Mouse (Mus musculus): ENCODE results near the gene Tmem200a. TPM values are rescaled to one million over a fixed set of nuclear protein-coding genes. Genes with fewer than 3 reads are reported as not detected.

The Tmem200a gene
- under 1 TPM; 0.09 to 0.19 TPM for total RNA-seq (2021)
- long read RNA-seq, experiment 1, result 0 reads
- long read RNA-seq, experiment 2, partial matches to known transcripts, result 0 of 1 reads
- long read RNA-seq, experiment 2, other reads (novel, unspliced or antisense), result 1 of 1 reads

DNA sequence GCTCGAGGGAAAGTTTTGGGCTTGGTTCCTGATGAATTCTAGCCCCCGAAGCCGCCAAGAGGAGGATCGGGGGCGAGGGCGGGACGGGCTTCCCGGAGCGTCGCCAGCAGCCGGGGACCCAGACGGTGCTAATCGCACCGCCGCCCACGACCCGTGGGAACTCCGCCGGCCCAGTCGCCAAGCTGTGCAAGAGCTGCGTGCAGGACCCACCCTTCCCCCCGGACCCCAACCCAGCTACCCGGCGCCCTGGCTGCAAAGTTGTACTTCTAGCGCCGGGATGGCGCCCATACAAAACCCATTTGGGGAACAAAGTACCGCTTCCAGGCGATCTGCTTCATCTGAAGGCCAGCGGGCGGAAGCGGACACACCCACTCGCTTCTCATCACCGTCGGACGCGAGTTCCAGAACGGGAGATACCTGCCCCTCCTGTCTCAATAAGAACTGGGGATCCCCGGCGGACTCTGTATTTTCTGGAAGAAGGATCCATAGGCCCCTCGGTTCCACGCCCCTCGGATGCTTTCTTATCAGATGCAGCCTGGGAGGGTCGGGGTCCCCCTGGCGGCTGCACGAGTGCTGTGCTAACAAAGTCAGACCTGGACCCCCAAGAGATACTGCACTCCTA lies at the start of gene Tmem200a:
Gene Tmem200a, minus strand, starts transcription at position 532 of the 622 bp plus-strand sequence.
- DNase-seq (ENCODE audit: low spot score), result no peak

DNA sequence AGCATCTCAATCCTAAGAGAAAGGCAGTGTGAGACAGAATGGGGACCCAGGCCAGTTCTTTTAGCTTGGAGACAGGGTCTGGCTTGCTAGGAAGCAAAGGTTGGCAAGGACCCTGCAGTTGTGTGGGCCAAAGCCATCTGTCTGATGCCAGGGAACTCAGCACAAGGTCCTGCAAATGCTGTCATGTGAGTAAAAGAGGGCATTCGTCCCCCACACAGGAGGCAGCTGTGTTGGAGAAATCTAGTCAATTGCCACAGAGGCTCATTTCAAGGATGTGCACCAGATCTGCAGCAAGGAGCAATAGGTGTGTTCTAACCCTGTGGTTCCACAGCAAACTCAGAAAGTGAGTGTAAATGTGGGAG lies 41.0 kb upstream of the Tmem200a start:
- DNase-seq (ENCODE audit: low spot score), result no peak

DNA sequence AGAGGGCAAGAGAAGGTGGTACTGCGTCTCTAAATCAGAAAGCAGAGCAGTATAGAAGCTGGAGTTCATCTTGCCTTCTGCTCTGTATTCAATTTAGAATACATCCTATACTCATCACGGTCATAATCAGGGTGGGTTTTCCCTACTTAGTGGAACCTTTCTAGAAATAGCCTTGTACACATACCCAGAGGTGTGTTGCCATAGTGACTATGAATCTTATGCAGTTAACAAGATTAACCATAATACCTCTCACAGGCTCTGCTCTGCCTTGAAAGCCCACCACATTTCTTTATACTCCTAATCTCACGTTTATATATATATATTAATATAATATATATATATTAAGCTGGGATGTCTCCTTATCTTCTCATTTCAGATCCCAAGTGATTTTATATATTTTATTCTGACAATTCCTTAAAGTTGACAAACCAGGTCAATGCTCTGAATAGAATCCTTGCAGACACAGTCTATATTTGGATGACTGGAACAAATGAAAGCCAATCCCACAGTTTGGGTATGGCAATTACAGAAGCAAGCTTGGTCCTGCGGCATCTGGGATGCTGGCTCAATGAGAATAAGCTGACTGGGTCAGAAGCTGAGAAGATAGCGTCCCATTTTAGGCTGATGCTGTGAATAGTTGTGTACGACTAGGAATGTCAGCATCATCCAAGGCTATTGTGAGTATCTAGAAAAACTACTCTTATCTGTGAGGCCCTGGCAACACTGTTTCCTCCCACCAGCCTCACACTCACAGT lies 40.4 kb upstream of the Tmem200a start:
- no peak for DNase-seq (ENCODE audit: low spot score)

DNA sequence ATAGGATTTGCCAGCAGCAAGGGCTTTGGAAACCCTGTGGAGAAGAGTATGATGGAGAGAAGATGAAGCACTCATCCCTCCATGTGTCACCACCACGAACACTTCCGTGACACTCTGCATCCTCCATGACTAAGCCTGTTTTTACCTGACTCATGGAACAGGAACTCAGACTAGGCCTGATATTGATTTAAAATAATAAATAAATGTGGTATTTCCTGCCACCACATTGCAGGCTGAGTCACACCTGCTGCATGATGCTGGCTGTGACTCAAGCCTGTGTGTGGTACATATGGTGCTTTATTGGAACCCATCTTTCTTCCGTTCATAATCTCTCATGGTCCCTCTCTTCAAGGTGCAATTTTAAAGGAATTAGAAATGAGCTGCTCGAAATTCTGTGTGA lies 35.6 kb upstream of the Tmem200a start:
- DNase-seq (ENCODE audit: low spot score), result no peak

DNA sequence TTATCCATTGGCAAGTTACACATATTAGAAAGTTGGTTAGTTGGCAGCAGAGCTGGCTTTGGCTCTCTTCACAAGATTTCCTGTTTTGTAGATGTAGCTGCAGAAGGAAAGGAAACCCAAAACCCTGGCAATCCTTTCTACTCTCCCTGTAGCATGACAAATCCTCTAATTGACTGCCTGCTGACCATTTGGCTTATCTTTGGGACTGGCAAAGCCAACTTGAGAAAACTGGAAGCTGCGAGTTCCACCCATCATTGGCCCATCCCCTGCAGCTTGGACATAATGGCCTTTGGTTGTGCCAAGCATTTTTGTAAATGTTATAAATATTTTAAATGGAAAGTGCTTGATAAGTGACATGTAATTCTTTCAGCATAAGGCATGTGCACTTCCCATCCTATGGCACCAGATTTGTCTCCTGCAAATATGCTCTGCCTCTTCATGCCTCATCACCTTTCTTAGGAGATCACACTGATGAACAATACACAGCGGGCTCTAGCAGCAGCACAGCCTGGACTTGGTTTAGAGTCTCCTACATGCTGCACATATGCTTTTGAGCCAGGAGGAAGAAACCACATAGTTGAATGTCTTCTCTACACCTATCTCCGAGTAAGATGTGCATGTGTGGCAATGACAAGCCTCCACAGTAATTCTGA lies 24.6 kb upstream of the Tmem200a start:
- no peak for DNase-seq (ENCODE audit: low spot score)

DNA sequence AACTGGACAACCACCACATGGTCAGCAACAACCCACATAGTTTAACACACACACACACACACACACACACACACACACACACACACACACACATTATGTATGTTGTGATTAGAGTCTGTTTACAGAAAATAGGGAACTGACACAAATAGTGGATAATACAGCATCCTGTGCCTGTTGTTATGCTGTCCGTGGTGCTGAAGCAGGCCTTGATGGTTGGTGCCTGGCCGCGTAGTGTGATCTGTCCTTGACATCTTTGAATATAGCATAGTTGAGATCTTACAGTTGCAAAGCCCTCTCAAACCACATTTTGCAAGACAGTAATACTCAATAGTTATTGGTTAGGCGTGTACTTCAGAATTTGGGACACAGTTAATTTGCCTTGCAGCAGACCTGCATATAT lies 3.2 kb upstream of the Tmem200a start:
- DNase-seq (ENCODE audit: low spot score), result no peak

DNA sequence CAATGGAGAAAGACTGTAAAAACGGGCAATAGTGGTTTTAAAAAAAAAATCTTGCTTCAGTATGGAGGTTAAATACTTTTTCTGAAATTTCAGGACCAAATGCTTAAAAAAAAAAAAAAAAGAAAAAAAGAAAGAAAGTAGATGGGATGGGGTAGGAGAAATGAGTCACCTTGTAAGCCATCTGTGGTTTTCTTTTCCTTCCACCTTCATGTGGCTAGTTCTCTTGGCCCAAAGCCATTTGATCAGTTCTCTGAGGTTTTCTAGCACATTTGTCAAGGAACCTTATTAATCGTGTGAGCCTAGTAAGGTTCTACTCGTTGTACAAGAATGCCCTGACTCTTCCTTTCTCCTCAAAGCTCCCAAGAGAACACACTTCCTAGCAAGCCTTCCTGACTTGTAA lies 826 bp upstream of the Tmem200a start:
- no peak for DNase-seq (ENCODE audit: low spot score)

DNA sequence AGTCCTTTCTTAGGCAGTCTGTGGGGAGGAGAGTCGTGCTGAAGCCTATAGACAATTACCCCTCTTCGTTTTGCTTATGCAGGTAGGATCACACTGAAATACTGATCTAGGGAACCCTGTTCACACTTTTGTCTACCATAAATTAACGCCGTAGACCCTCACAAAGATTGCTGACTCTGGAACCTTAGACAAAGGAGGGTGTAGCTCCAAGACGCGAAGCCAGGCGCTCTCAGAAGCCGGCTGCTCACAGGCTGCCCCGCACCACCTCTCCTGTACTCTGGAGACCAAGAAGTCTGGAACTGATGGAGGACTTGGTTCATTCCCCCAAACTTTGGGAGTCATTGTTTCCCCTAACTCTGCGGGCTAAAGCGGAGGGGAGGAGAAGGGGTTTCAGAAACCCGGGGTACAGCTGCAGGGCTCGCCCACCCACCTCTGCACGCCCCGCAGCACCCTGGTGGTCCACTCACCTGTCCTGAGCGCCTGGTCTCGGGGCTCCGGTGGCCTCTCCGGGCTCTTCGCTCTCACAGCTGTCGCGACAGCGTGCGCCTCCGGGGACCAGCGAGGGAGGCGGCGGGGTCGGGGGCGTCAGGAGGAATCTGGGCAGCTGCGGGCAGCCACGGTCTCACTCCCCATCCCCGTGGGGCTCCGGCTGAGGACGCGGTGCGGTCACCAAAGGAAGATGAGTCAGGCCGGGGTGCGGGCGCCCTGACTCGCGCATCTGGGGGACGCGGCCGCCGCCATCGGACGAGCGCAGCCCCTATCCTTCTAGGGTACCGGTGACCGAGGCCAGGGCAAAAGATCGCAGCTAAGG lies 976 bp downstream of the Tmem200a start, which contains the start of gene Gm9767:
Gene Gm9767, plus strand, starts transcription at position 585 of the 811 bp plus-strand sequence.
- DNase-seq (ENCODE audit: low spot score), result no peak

DNA sequence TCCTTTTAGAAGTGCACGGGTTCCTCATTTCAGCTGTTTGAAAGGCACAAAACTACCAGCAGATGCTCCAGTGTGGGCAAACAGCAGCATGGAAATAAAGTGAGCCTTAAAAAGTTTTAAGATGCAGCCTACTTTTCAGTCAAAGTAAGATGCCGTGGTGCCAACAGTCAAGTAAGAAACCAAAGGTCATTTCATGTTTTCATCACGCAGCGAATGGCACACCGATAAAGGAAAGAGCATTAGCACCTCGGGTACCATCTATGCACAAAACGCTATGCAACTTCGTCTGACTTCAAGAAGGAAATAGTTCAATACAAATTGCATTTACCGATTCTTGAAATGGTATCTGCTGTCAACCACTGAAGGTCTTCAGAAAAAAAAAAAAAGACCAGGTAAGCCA lies 1.9 kb downstream of the Tmem200a start:
- DNase-seq (ENCODE audit: low spot score), result no peak

DNA sequence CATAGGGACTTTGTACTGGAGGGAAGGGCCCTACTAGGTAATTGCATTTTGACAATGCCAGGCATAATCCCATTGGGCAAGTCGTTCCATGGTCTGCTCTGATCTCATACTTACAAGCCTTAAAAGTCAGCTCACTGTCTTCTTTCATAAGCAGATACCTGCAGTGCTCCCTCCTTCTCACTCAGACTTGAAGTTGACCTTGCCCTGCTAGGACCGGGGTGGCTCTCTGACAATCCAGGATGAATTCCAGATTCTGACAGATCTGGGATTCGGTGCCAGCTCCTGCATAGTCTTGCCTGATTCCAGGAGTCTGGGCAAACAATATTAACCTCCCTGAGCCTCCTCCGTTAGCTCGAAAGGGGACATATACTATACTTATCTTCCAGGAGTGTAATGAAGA lies 6.9 kb downstream of the Tmem200a start:
- no peak for DNase-seq (ENCODE audit: low spot score)

DNA sequence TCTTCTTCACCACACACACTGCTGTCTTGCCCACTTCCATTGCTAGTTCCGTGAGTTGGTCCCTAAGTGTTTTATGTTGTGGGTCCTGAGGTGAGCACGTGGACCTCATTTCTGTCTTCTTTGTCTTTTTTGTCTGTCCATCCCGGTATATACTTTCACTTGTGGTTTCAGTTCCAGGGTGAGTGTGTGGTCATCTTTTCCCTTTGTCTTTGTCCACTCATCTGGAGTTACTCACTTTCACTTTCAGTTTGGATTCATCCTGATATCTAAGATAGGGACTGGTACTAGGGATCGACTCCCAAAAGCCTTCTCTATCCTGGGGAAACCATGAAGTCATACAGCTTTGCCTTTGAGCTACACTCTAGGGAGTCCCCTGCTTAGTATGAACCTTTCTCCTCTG lies 15.8 kb downstream of the Tmem200a start:
- no peak for DNase-seq (ENCODE audit: low spot score)

DNA sequence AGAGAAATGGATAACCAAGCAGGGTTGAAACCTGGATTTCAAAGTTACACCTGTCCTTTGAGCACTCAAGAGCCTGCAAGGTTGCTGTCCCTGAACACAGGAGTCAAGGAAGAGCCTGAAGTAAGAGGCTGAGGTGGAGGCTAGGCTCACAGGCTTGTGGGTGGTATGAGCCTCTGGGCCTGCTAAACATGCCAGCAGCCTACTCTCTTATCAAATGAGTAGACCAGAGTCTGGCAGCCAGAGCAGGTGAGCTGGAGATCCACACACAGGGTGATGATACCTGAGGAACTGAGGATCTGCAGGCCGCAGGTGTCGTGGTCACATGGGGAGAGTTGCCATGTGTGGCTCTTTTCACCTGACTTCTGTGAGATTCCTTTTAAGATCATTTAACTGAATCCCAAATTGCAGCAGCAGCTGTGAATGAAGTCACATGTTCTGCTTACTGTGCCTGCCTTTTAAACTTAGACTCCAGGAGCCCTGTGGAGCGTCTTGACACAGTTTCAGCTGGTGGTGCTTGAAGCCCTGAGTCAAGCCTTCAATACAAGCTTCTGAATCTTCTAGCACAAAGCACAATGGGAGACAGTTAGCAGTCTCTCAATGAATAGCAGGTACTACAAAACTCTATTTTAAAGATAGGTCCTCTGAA lies 19.1 kb downstream of the Tmem200a start:
- no peak for DNase-seq (ENCODE audit: low spot score)

DNA sequence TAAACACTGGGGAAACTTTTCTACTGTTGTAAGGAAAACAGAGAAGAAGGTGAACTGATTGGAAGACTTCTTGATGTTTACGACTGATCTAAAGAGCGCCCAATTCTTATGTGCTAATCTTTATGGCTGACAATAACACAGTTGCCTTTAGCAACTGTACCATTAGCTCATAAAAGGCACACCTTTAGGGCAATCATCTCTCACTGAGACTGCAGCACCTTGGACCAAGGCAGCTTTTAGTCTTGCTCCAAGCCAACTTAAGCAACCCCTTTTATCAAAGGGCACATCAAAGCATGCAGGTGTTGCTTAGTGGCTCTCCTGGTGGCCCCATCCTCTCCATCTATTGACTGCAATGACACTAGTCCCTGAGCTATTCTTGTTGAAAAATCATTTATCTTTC lies 27.7 kb downstream of the Tmem200a start:
- DNase-seq (ENCODE audit: low spot score), result no peak

DNA sequence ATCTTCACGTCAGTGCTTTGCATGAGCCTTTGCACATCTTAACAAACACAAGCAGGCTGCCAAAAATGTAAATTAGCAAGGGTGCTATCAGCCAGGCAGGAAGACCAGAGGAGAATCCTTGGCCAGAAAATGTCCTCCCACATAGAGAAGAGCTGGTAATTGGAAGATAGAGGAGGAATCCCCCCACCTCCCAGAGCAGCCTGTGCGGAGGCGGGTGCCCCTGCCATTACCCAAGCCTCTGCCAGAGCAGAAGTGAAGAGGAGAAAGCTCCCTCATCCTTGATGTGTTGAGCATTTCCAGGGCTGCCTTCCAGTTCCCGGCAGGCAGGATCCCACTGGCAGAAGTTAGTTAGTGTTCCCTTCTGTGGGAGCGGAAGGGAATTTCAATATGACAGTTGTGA lies 43.9 kb downstream of the Tmem200a start:
- DNase-seq (ENCODE audit: low spot score), result no peak

DNA sequence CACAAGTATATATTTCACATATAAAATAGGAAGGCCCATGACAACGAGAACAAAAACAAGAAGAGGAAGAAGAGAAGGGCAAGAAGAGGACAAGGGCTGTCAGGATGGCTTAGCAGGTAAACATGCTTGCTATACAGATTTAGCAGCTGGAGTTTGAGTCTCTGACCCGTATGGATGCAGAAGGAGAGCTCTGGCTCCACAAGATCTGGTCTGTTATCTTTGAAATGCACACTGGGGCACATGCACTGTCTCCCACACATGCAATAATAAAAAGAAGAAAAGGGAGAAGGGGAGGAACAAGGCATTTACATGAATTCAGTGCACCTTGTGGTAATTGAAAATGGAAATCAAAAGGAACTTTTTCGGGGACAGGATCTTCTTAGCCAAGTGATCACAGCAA lies 60.1 kb downstream of the Tmem200a start:
- no peak for DNase-seq (ENCODE audit: low spot score)

DNA sequence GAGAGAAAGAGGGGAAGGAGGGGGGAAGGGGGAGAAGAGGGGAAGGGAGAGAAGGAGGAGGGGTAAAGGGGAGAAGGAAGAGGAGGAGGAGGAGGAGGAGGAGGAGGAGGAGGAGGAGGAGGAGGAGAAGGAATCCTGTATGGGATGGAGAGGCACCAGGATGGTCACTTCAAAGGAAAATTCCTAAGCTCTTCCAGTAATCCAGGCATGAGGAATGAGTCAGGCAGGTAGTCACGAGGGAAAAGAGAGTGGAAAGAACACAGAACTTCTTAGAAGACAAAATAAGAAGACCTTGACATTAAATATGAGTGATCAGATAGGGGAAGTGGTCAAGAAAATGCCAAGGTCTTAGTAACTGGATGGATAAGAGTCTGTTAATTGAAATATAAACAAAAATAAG lies 64.6 kb downstream of the Tmem200a start:
- no peak for DNase-seq (ENCODE audit: low spot score)

DNA sequence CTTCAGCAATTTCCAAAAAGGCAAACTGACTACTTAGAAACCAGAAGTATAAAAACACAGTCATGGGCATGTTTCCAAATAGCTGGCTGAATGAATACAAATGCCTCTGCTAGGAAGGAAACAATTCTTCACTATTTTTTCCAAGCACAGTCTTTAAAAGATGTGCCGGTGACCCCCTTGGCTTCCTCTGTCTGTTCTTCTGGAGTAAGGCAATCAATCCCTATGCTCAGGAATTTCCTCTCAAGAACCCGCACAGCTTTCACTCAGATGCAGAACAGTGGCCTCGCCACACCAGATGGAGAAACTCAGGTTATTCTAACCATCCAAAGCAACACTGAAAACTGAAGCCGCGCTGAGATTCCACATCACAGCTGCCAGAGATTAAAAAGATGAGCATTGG lies 69.9 kb downstream of the Tmem200a start:
- no peak for DNase-seq (ENCODE audit: low spot score)

DNA sequence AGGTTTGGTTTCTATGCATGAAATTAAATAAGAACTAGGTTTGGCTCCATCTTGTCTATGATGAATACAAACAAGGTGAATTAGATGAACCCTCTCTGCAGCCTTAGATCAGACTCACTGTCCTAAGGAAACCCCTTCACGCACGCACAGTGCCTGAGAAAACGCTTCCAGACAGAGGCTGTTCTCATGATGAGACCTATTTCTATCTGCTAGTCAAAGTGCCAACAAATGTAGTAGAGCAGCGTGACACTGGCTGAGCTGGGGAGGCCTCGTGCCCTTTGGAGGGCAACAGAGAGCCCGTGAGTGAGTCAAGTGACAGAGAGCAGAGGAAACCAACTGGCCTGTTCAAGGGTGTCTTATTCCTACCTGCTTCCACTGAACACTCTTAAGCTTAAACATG lies 73.4 kb downstream of the Tmem200a start:
- DNase-seq (ENCODE audit: low spot score), result no peak

DNA sequence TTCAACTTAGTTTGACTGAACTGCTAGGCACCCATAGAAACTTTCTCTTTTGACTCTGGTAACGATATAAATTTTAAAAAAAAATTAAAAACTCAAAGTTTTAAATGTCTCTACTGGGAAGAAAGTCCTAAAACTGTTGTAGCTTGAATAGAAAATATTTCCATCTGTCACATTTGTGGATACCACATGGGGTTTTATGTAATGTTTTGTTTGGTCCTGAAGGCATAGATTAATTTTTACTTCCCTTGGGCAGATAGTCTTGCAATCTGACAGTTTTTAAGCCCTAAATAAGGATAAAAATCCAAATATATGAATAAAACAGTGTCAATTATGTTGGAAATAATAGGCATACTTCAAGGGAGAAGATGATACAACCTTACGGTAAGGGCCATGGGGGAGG lies 78.0 kb downstream of the Tmem200a start:
- DNase-seq (ENCODE audit: low spot score), result no peak

DNA sequence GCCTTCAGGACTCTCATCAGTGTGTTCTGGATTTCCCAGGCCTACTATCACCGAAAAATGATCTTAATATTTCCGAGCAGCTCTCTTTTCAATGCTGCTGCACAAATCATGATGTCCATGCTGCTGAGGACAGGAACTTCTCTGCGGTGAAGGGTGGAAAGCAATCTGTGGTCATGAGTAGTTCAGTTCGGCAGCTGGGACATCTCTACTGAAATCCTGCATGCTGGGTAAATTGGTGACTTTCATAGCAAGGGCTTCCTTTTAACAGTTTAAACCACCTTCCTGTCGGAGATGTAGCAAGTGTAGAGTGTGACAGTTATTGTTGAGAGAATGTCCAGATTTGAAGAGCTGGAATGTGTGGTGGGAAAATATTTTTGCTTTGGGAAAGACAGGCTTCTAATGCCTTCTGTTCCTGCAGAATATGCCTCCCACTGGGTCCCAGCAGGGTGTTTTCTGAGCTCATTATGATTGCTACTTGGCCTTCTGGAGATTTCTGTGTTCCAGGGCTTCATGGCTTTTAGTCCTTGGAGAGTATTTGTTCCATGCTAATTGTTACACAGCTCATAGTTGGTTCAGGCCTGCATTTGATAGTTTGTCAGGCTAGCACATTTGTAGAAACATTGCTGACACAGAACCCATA lies 79.4 kb downstream of the Tmem200a start:
- no peak for DNase-seq (ENCODE audit: low spot score)

DNA sequence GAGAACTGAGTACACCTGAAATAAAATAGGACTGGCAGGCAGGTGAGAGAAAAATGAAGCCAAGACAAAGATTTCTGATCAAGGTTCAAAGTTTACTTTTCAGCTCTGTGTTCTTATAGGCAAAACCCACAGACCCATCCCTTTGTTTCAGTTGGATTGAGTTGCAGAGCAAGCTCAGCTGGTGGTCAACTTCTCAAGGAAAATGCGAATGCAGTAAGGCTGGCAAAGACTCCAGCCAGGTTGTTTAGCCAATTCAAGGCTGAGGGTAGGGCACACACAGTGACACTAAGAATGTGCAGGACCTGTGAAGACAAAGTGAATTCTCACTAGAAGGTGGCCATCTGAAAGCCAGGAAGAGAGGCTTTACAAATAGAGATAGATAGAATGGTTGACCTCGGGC lies 94.8 kb downstream of the Tmem200a start:
- DNase-seq (ENCODE audit: low spot score), result no peak

Data from gastrocnemius, adult 18-20 months (tissue).